Mouse (Mus musculus): ENCODE results near the gene Rprd2. TPM values are rescaled to one million over a fixed set of nuclear protein-coding genes. Genes with fewer than 3 reads are reported as not detected.
A peak's percentile ranks its signal among the peaks of the same experiment; 100 is the strongest.

Rprd2 gene
- polyA plus RNA-seq, 1 experiment from 2014 or later, result 21.1 TPM

- Histone ChIP-seq H3K27me3 (ENCODE audit: poor library complexity, severe bottlenecking) (no peaks in the 10 kb centered on the region), H3K27ac (no peak overlapping the region), H3K4me1 (peaks cover 15% of the 10 kb centered on the region), H3K4me3 (no peak overlapping the region), H3K9me3 (no peaks in the 10 kb centered on the region), H3K36me3 (replicated peaks) (peaks cover 12% of the 10 kb centered on the region)
- WGBS, result 60% methylated on average over 9 of the region's 9 CpGs
- DNase-seq (ENCODE audit: extremely low spot score, low spot score), result no peak
Observed at GRCm38 (mm10) chr3:95758467-95759218, 60.0 kb downstream of the Rprd2 start.

DNA sequence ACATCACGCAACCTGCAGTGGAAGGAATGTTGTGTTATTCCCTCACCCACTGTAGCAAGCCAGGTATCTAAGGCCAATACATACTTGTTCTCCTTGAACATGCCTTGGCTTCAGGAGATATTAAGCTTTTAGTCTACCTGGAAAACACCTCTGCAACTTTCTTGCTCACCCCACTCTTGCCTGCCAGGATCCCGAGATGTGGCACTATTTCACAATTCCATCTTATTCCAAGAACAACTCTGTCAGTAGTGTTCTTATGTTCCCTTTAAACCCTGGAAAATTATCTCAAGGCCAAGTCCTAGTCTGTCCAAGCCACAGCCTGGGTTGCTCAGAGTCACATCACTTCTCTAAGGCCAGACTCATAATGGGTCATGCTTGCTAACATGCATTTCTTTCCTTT is 61.9 kb downstream of the Rprd2 start:
- Histone ChIP-seq H3K9me3 (no peaks in the 10 kb centered on the region), H3K27me3 (ENCODE audit: poor library complexity, severe bottlenecking) (no peaks in the 10 kb centered on the region), H3K36me3 (replicated peaks) (peaks cover 14% of the 10 kb centered on the region), H3K4me1 (peaks cover 18% of the 10 kb centered on the region), H3K4me3 (no peak overlapping the region), H3K27ac (no peak overlapping the region)
- 91% methylated on average over 2 of the region's 2 CpGs for WGBS
- no peak for DNase-seq (ENCODE audit: extremely low spot score, low spot score)

GRCm38 (mm10) chr3:95754345-95755206 is 64.1 kb downstream of the Rprd2 start:
- Histone ChIP-seq H3K4me1 (peaks cover 18% of the 10 kb centered on the region), H3K27ac (peak overlapping the region; percentile 88), H3K9me3 (no peaks in the 10 kb centered on the region), H3K4me3 (peak overlapping the region; percentile 89), H3K27me3 (ENCODE audit: poor library complexity, severe bottlenecking) (no peaks in the 10 kb centered on the region), H3K36me3 (replicated peaks) (peaks cover 35% of the 10 kb centered on the region)
- peak; percentile 89 for DNase-seq (ENCODE audit: extremely low spot score, low spot score)
- under 1% methylated on average over 30 of the region's 30 CpGs for WGBS

DNA sequence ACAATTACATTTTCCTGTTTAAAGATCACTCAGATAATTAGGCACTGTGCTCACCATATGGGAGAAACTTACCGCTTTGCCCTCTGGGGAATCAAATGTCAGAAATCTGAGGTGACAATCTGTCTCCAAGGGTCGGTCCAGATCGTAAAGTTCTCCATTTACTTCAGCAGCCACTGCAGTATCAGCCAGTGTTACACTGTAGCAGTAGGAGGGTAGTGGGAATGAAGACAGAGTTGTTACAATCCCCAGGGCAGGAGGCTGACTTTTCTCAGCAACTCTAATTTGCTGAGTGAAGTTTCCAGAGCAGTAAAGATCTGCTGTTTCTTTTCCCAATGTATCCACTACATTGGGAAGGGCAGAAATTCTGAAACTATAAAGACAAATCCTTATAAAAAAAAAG is 65.7 kb downstream of the Rprd2 start:
- Histone ChIP-seq H3K27ac (no peak overlapping the region), H3K4me3 (no peak overlapping the region), H3K36me3 (replicated peaks) (peaks cover 51% of the 10 kb centered on the region), H3K27me3 (ENCODE audit: poor library complexity, severe bottlenecking) (no peaks in the 10 kb centered on the region), H3K4me1 (peaks cover 18% of the 10 kb centered on the region), H3K9me3 (no peaks in the 10 kb centered on the region)
- 94% methylated on average over 3 of the region's 3 CpGs for WGBS
- no peak for DNase-seq (ENCODE audit: extremely low spot score, low spot score)

DNA sequence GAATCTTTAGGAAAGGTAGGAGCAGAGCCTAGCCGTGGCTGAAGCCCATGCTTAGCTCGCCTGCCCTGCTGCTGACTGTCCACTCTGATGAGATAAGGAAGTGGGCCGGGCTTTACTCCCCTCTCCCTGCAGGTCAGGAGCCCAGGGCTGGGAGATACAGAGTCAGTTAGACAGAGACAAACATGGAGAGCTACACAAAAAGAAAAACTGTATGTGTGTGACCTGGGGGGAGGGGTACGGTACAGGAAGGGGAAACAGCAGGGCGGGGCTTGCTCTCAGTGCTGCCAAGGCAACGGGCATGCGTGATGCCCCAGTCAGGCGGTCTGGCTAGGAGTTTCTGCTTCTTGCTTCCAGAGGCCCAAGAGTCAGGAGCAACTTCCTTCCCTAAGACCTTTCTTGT is 78.3 kb downstream of the Rprd2 start:
- H3K36me3 ChIP-seq (replicated peaks), result peaks cover 99% of the 10 kb centered on the region
- 87% methylated on average over 8 of the region's 8 CpGs for WGBS
- no peak for DNase-seq (ENCODE audit: extremely low spot score, low spot score)
- H3K4me3 ChIP-seq, result no peak overlapping the region
- peak overlapping the region; percentile 44; the same call in 1 of the 2 replicates for H3K27ac ChIP-seq
- no peaks in the 10 kb centered on the region for H3K27me3 ChIP-seq (ENCODE audit: poor library complexity, severe bottlenecking)
- no peaks in the 10 kb centered on the region for H3K9me3 ChIP-seq
- H3K4me1 ChIP-seq, result peaks cover 31% of the 10 kb centered on the region

GRCm38 (mm10) chr3:95739353-95740104 is 79.1 kb downstream of the Rprd2 start, which contains the start of gene Ecm1:
Ecm1 (minus strand) TSS chr3:95739569.
- Histone ChIP-seq H3K4me3 (no peak within 1 kb of the TSS), H3K36me3 (replicated peaks) (peaks cover 99% of the 10 kb centered on the region), H3K27me3 (ENCODE audit: poor library complexity, severe bottlenecking) (no peaks in the 10 kb centered on the region), H3K27ac (peak within 1 kb of the TSS; percentile 44; the same call in 1 of the 2 replicates), H3K4me1 (peaks cover 37% of the 10 kb centered on the region), H3K9me3 (no peaks in the 10 kb centered on the region)
- 86% methylated on average over 7 of the region's 7 CpGs for WGBS
- DNase-seq (ENCODE audit: extremely low spot score, low spot score), result no peak

DNA sequence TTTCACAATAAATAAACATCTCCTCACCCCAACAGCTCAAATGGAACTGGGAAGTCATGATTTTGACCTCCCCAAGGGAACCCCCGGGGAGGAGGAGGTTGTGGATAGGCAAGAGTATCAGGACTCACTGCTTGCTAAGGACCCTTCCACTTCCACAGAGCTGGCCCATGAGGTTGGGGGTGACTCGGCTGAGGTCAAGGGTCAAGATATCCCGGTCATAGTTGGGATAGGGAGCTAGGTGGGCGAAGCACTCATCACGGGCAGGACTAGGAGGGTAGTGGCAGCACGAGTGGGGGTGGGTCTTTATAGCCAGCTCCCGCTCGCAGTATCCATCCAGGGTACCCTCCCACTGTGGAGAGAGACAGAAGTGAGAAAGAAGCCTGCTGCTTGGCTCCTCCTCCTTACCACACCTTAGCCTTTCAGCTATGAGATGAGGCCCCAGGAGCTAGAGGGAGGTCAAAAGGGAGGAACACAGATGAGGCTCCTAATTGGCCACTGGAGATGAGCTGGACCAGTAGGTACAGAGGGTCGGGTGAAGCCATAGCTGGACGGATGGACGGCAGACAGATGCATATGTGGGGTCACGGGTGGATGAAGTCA is 83.5 kb downstream of the Rprd2 start:
- peaks cover 68% of the 10 kb centered on the region for H3K36me3 ChIP-seq (replicated peaks)
- 92% methylated on average over 12 of the region's 12 CpGs for WGBS
- no peak overlapping the region for H3K4me3 ChIP-seq

DNA sequence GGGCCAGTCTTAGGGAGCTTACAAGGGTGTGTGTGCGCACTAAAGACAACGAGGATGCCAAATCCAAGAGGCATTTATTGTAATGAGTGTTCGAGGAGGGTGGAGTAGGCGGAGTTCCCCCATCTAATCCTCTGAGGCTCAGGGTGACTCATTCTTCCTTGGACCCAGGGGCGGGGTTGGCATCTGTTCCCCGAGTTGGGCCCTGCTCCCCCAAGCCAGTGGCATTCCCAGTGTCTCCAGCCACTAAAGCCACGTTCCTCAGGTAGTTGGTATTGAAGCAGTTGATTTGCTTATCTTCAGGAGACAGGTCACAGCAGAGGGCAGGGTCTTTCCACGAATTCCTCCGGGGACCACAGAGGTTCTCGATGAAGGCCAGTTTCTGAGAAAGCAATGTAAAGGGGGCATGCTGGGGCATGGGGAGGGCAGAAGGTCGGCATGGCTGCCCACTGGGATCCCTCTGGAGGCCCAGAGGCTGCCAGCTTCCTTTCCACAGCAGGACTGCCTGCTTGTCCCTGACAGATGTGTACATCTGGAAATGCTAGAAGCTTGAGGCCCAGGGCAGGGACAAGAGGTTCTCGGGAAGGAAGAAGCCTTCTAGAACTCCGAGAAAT is 84.5 kb downstream of the Rprd2 start:
- H3K4me1 ChIP-seq, result peaks cover 22% of the 10 kb centered on the region
- H3K9me3 ChIP-seq, result no peaks in the 10 kb centered on the region
- H3K27ac ChIP-seq, result no peak overlapping the region
- 83% methylated on average over 13 of the region's 13 CpGs for WGBS
- H3K36me3 ChIP-seq (replicated peaks), result peaks cover 58% of the 10 kb centered on the region
- H3K27me3 ChIP-seq (ENCODE audit: poor library complexity, severe bottlenecking), result no peaks in the 10 kb centered on the region
- DNase-seq (ENCODE audit: extremely low spot score, low spot score), result no peak
- no peak overlapping the region for H3K4me3 ChIP-seq

More for the DNA sequence above, 83.5 kb downstream of the Rprd2 start:
- Histone ChIP-seq H3K27ac (no peak overlapping the region), H3K4me1 (peaks cover 27% of the 10 kb centered on the region), H3K9me3 (no peaks in the 10 kb centered on the region), H3K27me3 (ENCODE audit: poor library complexity, severe bottlenecking) (no peaks in the 10 kb centered on the region)
- DNase-seq (ENCODE audit: extremely low spot score, low spot score), result no peak

- no peaks in the 10 kb centered on the region for H3K27me3 ChIP-seq (ENCODE audit: poor library complexity, severe bottlenecking)
- H3K27ac ChIP-seq, result no peak overlapping the region
- WGBS, result 91% methylated on average over 11 of the region's 11 CpGs
Observed at GRCm38 (mm10) chr3:95732744-95733521, 85.7 kb downstream of the Rprd2 start.

DNA sequence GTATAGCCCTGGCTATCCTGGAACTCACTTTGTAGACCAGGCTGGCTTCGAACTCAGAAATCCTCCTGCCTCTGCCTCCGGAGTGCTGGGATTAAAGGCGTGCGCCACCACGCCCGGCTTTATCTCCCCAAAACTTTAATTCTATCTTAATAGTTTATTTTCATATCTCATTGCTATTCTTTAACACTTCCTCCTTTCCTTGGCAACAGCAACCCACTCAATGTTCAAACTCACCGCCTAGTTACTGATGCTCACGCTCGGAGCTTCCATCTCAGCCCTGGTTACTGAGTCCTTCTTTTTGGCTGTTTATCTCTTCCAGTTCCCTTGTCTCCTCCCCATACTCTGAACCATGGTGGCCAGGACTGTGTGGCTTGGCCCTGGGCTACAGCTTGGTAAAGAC is 86.4 kb downstream of the Rprd2 start:
- peaks cover 40% of the 10 kb centered on the region for H3K36me3 ChIP-seq (replicated peaks)
- 95% methylated on average over 9 of the region's 9 CpGs for WGBS
- no peak overlapping the region for H3K27ac ChIP-seq
- no peaks in the 10 kb centered on the region for H3K27me3 ChIP-seq (ENCODE audit: poor library complexity, severe bottlenecking)
- DNase-seq (ENCODE audit: extremely low spot score, low spot score), result no peak
- H3K4me1 ChIP-seq, result peaks cover 12% of the 10 kb centered on the region; the same call in 1 of the 2 replicates
- no peak overlapping the region for H3K4me3 ChIP-seq
- no peaks in the 10 kb centered on the region for H3K9me3 ChIP-seq

More at GRCm38 (mm10) chr3:95732744-95733521, 85.7 kb downstream of the Rprd2 start:
- peaks cover 46% of the 10 kb centered on the region for H3K36me3 ChIP-seq (replicated peaks)
- no peak for DNase-seq (ENCODE audit: extremely low spot score, low spot score)
- no peak overlapping the region for H3K4me3 ChIP-seq
- peaks cover 18% of the 10 kb centered on the region for H3K4me1 ChIP-seq
- H3K9me3 ChIP-seq, result no peaks in the 10 kb centered on the region

DNA sequence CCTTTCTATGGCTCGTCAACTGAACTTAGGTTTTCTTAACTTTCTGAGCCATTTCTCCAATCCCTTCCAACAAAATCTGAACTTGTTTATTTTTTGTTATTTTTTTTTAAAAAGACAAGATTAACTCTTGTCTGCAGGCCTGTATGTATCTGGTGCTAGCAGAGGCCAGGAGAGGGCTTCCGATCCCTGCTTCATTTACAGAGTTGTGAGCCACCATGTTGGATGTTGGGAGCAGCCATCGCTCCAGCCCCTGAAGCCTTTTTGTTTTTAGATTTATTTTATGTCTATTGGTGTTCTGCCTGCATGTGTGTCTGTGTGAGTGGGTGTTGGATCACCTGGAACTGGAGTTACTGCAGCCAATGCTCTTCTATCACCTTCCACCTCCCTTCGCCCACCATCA is 86.9 kb downstream of the Rprd2 start:
- H3K4me1 ChIP-seq, result 0 out of 2 replicates have a peak, but pooled peaks cover 12% of the 10 kb centered on the region
- WGBS, result 96% methylated on average over 4 of the region's 4 CpGs
- DNase-seq (ENCODE audit: extremely low spot score, low spot score), result no peak
- H3K9me3 ChIP-seq, result no peaks in the 10 kb centered on the region
- H3K27ac ChIP-seq, result no peak overlapping the region
- H3K4me3 ChIP-seq, result no peak overlapping the region
- peaks cover 35% of the 10 kb centered on the region for H3K36me3 ChIP-seq (replicated peaks)
- no peaks in the 10 kb centered on the region for H3K27me3 ChIP-seq (ENCODE audit: poor library complexity, severe bottlenecking)

Measured in forebrain, embryonic 10.5 days (tissue).